Mouse (Mus musculus) heart, adult 2 months (tissue): ENCODE data around the gene Abtb1.

Experiments used
- CTCF ChIP-seq: fragments of 200-600 bp; IDR thresholded peaks from 2 replicates; pipeline ENCODE4 v1.8.1; 2022; ENCODE audit warnings: antibody characterized with exemption, mild to moderate bottlenecking, moderate library complexity
- EP300 ChIP-seq: fragments of 200-500 bp; IDR thresholded peaks from 2 replicates; pipeline ENCODE4 v1.6.1; 2011; ENCODE audit warnings: low read depth, low read length, control low read depth; ENCODE audit not compliant: insufficient read depth

GRCm38 (mm10) chr6:88836178-88836819 is 5.5 kb downstream of the Abtb1 start:
- TF ChIP-seq CTCF (no peak), EP300 (no peak)
